Mouse (Mus musculus) G1E-ER4 (cell line): ENCODE measurements at regions not wholly inside any gene's neighbourhood (a gene's known extent, or its start where the extent isn't known, plus 50 kb on each side); places are given as distances from the start of the nearest gene placed in this dataset.

Experiments used
- GATA1 ChIP-seq: IDR thresholded peaks from one replicate; pipeline ENCODE4 v1.8.0; 2012; ENCODE audit warnings: low read length, inconsistent platforms

GRCm38 (mm10) chr8:78064161-78064560, 148.9 kb upstream of the Ttc29 start:
- no peak for TF ChIP-seq GATA1

GRCm38 (mm10) chr8:78065890-78066493, 147.1 kb upstream of the Ttc29 start:
- TF ChIP-seq GATA1, result no peak

GRCm38 (mm10) chr8:78068087-78068910, 144.8 kb upstream of the Ttc29 start:
- no peak for TF ChIP-seq GATA1

- TF ChIP-seq GATA1, result peak; percentile 66
Measured at GRCm38 (mm10) chr8:78073821-78074220, 139.3 kb upstream of the Ttc29 start.

- no peak for TF ChIP-seq GATA1
Measured at GRCm38 (mm10) chr8:78077122-78077521, 136.0 kb upstream of the Ttc29 start.

- no peak for TF ChIP-seq GATA1
Measured at GRCm38 (mm10) chr8:78083012-78083411, 130.1 kb upstream of the Ttc29 start.

GRCm38 (mm10) chr8:78086361-78086760, 126.7 kb upstream of the Ttc29 start:
- TF ChIP-seq GATA1, result no peak

- no peak for TF ChIP-seq GATA1
Measured at GRCm38 (mm10) chr8:78090382-78091122, 122.5 kb upstream of the Ttc29 start.

GRCm38 (mm10) chr8:78096383-78096782, 116.7 kb upstream of the Ttc29 start:
- no peak for TF ChIP-seq GATA1

GRCm38 (mm10) chr8:78098191-78098745, 114.8 kb upstream of the Ttc29 start:
- TF ChIP-seq GATA1, result no peak

GRCm38 (mm10) chr8:78099091-78099490, 114.0 kb upstream of the Ttc29 start:
- no peak for TF ChIP-seq GATA1

- TF ChIP-seq GATA1, result no peak
Measured at GRCm38 (mm10) chr8:78107339-78107738, 105.8 kb upstream of the Ttc29 start.

- TF ChIP-seq GATA1, result no peak
Measured at GRCm38 (mm10) chr8:78110003-78110649, 103.0 kb upstream of the Ttc29 start.

- TF ChIP-seq GATA1, result no peak
Measured at GRCm38 (mm10) chr8:78113105-78113504, 100.0 kb upstream of the Ttc29 start.

GRCm38 (mm10) chr8:78114512-78114911, 98.6 kb upstream of the Ttc29 start:
- TF ChIP-seq GATA1, result no peak

- TF ChIP-seq GATA1, result no peak
Measured at GRCm38 (mm10) chr8:78117191-78117590, 95.9 kb upstream of the Ttc29 start.

- no peak for TF ChIP-seq GATA1
Measured at GRCm38 (mm10) chr8:78118493-78118892, 94.6 kb upstream of the Ttc29 start.
